Mouse (Mus musculus) neural tube, embryonic 14.5 days (tissue): ENCODE measurements around the gene Adamts1. TPM values are rescaled to one million over a fixed set of nuclear protein-coding genes. Genes with fewer than 3 reads are reported as not detected.

Experiments
- ATAC-seq: fragments of 200-750 bp; cut with Nextera tagmentation; 2 replicates; pipeline ENCODE4 v1.8.0; 2017; ENCODE audit warnings: low read depth, mild to moderate bottlenecking, moderate TSS enrichment, moderate library complexity
- H3K27ac ChIP-seq: fragments of 300-500 bp; sonication (generic); 2 replicates; pipeline ENCODE4 v1.5.1; 2014; ENCODE audit warnings: low read depth, mild to moderate bottlenecking, control low read depth, low read length, moderate library complexity, mixed read lengths
- H3K27me3 ChIP-seq: fragments of 300-500 bp; sonication (generic); 2 replicates; pipeline ENCODE4 v1.6.1; 2014; ENCODE audit warnings: low read length; ENCODE audit not compliant: control insufficient read depth, insufficient read depth
- H3K36me3 ChIP-seq: fragments of 300-500 bp; sonication (generic); 2 replicates; pipeline ENCODE4 v1.6.1; 2014; ENCODE audit warnings: low read length, mixed read lengths; ENCODE audit not compliant: control insufficient read depth, insufficient read depth
- H3K4me1 ChIP-seq: fragments of 300-500 bp; sonication (generic); 2 replicates; pipeline ENCODE4 v1.6.1; 2014; ENCODE audit warnings: low read length; ENCODE audit not compliant: control insufficient read depth, insufficient read depth
- H3K4me2 ChIP-seq: fragments of 300-500 bp; sonication (generic); 2 replicates; pipeline ENCODE4 v1.6.1; 2014; ENCODE audit warnings: mild to moderate bottlenecking, low read depth, low read length, control low read depth
- H3K4me3 ChIP-seq: fragments of 300-500 bp; sonication (generic); 2 replicates; pipeline ENCODE4 v1.5.1; 2014; ENCODE audit warnings: low read depth, low read length, control low read depth, mixed read lengths
- H3K9ac ChIP-seq: fragments of 300-500 bp; sonication (generic); replicated peaks from 2 replicates; pipeline ENCODE4 v1.6.1; 2014; ENCODE audit warnings: low read depth, mild to moderate bottlenecking, control low read depth, low read length, mixed read lengths
- H3K9me3 ChIP-seq: fragments of 300-500 bp; sonication (generic); 2 replicates; pipeline ENCODE4 v1.6.1; 2016; ENCODE audit warnings: low read length; ENCODE audit not compliant: control insufficient read depth
- WGBS: fragments of 180-500 bp; shearing (Covaris S2); extraction: QIAGEN DNeasy Blood & Tissue Kit; methylation state at CpG from one replicate; pipeline ENCODE4 v1.1.7; 2014; 5-methylcytosine and 5-hydroxymethylcytosine counted together
- polyA plus RNA-seq: library from polyadenylated mRNA; unstranded; fragments of >200 nt; fragmentation: Nextera tagmentation; extraction: Ambion mirVana; gene quantifications from 2 replicates; pipeline ENCODE4 v1.2.1, GENCODE M21; 2014

The Adamts1 gene
- polyA plus RNA-seq, 1 experiment from 2014 or later = 2.8 TPM

DNA sequence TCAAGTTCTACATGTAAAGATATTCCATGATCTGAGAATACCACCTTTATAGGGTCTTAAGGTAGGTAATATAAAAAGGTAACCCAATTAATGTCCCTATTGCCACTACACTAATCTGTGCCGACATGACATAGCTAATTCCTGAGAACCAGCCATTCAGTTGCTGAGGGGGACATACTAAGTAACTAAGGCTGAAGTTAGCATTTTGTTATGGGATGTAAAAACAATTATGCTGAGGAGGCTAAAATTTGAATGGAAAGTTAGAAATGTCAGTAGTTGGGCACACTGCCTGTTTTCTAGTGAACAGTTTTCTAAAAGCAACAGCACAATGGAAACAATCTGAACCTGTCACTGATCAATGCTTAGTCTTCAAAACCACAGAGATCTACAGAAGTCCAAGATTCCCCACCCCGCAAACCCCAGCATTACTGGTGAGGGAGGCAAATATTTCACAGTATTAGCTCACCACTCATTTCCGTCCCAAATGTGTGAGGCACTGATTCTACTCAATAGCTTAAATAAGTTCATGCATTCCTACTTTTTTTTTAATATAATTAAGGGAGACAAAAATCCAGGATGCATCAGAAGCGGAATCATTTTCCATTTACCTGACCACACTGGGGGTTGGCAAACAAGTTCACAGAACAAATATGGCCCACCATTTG is 9.6 kb downstream of the Adamts1 start:
- H3K27me3 ChIP-seq = no peaks in the 10 kb centered on the region
- H3K9me3 ChIP-seq = no peaks in the 10 kb centered on the region
- no peaks in the 10 kb centered on the region for H3K36me3 ChIP-seq
- H3K9ac ChIP-seq = no peak overlapping the region
- no peak for ATAC-seq
- H3K4me2 ChIP-seq = no peak overlapping the region
- 92% methylated on average over 4 of the region's 4 CpGs for WGBS
- H3K27ac ChIP-seq = no peak overlapping the region
- H3K4me1 ChIP-seq = no peaks in the 10 kb centered on the region
- no peak overlapping the region for H3K4me3 ChIP-seq

DNA sequence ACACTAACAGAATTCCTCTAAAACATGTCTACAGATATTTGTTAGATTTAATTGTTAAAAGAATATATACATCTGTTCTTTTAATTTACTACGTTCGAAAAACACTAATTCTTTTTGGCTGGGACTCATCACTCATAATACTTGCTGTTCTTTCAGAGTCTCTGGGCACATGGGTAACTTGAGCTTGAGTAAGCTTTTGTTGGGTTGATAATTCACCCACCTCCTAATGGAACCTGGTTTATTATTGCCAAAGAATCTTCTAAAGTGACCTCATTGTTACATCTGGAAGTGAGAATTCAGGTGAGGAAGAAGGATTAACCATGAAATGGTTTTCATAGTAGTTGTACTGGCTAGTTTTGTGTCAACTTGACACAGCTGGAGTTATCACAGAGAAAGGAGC is 21.8 kb downstream of the Adamts1 start:
- no peaks in the 10 kb centered on the region for H3K9me3 ChIP-seq
- no peaks in the 10 kb centered on the region for H3K27me3 ChIP-seq
- H3K4me3 ChIP-seq = no peak overlapping the region
- H3K4me2 ChIP-seq = no peak overlapping the region
- H3K27ac ChIP-seq = no peak overlapping the region
- ATAC-seq = no peak
- no peak overlapping the region for H3K9ac ChIP-seq
- no peaks in the 10 kb centered on the region for H3K36me3 ChIP-seq
- 88% methylated on average over 2 of the region's 2 CpGs for WGBS
- H3K4me1 ChIP-seq = no peaks in the 10 kb centered on the region

DNA sequence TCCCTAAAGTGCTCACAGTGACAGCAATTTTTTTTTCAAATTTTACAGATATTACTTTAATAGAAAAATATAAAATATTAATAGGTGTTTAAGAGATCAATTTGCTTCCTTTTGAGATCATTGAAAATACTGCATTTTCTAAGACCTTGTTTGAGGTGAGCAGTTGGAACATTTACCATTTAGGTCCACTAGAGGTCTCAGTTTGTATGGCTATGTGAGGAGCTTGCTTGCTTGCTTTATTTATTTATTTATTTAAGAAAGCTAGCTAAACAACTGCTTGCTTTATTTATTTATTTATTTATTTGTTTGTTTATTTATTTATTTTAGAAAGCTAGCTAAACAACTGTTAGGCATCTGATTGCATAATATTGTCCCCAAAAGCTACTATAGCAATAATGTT is 23.1 kb downstream of the Adamts1 start:
- no peak overlapping the region for H3K4me2 ChIP-seq
- H3K4me3 ChIP-seq = no peak overlapping the region
- no peaks in the 10 kb centered on the region for H3K36me3 ChIP-seq
- H3K9me3 ChIP-seq = no peaks in the 10 kb centered on the region
- H3K9ac ChIP-seq = no peak overlapping the region
- H3K4me1 ChIP-seq = no peaks in the 10 kb centered on the region
- peak; percentile 91; the same call in 1 of the 2 replicates for ATAC-seq
- no peak overlapping the region for H3K27ac ChIP-seq
- no peaks in the 10 kb centered on the region for H3K27me3 ChIP-seq

DNA sequence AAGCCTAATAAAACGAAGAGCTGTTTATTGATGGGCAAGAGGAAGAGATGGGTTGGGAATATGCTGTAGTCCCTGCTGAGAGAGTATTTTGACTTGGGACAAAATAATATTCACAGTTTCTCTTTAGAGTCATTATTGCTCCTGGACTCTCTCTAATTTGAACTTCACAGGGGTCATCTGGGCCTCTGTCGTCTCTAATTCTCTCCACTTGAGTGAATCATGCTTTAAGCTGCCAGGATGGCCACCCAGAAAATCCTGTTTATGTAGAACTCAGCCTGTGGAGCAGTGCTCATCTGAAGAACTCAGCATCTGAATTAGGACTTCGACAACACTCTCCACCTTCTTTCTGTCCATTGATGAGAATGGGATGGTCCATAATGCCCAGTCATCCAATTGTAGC is 30.6 kb downstream of the Adamts1 start:
- no peaks in the 10 kb centered on the region for H3K27me3 ChIP-seq
- no peak overlapping the region for H3K9ac ChIP-seq
- no peaks in the 10 kb centered on the region for H3K4me1 ChIP-seq
- no peaks in the 10 kb centered on the region for H3K36me3 ChIP-seq
- ATAC-seq = no peak
- H3K9me3 ChIP-seq = no peaks in the 10 kb centered on the region
- no peak overlapping the region for H3K4me3 ChIP-seq
- H3K4me2 ChIP-seq = no peak overlapping the region
- 85% methylated on average over 3 of the region's 3 CpGs for WGBS
- H3K27ac ChIP-seq = no peak overlapping the region

- ATAC-seq = no peak
- Histone ChIP-seq H3K36me3 (no peaks in the 10 kb centered on the region), H3K27ac (no peak overlapping the region), H3K9me3 (no peaks in the 10 kb centered on the region), H3K9ac (no peak overlapping the region), H3K4me2 (no peak overlapping the region), H3K4me3 (no peak overlapping the region), H3K27me3 (no peaks in the 10 kb centered on the region), H3K4me1 (no peaks in the 10 kb centered on the region)
- 61% methylated on average over 4 of the region's 4 CpGs for WGBS
Measured at GRCm38 (mm10) chr16:85767341-85767740, 35.6 kb downstream of the Adamts1 start.

DNA sequence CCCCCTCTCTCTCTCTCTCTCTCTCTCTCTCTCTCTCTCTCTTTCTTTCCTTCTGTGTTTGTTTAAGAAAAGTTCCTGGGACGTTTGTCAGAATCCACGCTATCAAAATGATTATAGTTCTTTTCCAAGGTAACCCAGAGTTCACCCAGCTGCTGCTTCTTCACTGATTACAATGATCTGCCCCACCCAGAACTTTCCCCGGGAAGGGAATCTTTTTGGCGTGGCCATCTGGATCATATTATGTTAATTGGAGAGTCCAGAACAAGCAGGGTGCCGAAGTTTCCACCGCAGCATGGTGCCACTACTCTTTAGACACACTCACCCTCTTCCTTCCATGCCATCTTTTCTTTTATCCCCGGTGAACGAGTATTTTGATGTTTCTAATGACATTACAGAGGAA is 37.2 kb downstream of the Adamts1 start:
- no peaks in the 10 kb centered on the region for H3K4me1 ChIP-seq
- no peak for ATAC-seq
- 74% methylated on average over 8 of the region's 8 CpGs for WGBS
- no peaks in the 10 kb centered on the region for H3K27me3 ChIP-seq
- H3K9me3 ChIP-seq = no peaks in the 10 kb centered on the region
- H3K4me3 ChIP-seq = no peak overlapping the region
- H3K9ac ChIP-seq = no peak overlapping the region
- H3K36me3 ChIP-seq = no peaks in the 10 kb centered on the region
- H3K4me2 ChIP-seq = no peak overlapping the region
- no peak overlapping the region for H3K27ac ChIP-seq

- no peak overlapping the region for H3K4me2 ChIP-seq
- WGBS = 89% methylated on average over 6 of the region's 6 CpGs
- H3K9ac ChIP-seq = no peak overlapping the region
- no peaks in the 10 kb centered on the region for H3K9me3 ChIP-seq
- no peaks in the 10 kb centered on the region for H3K36me3 ChIP-seq
- no peak overlapping the region for H3K27ac ChIP-seq
- no peak for ATAC-seq
- H3K4me1 ChIP-seq = no peaks in the 10 kb centered on the region
- no peaks in the 10 kb centered on the region for H3K27me3 ChIP-seq
- no peak overlapping the region for H3K4me3 ChIP-seq
Measured at GRCm38 (mm10) chr16:85765167-85765566, 37.7 kb downstream of the Adamts1 start.

- 85% methylated on average over 10 of the region's 10 CpGs for WGBS
- Histone ChIP-seq H3K27ac (no peak overlapping the region), H3K4me2 (no peak overlapping the region), H3K4me1 (no peaks in the 10 kb centered on the region), H3K9ac (no peak overlapping the region), H3K9me3 (no peaks in the 10 kb centered on the region), H3K36me3 (no peaks in the 10 kb centered on the region), H3K27me3 (no peaks in the 10 kb centered on the region), H3K4me3 (no peak overlapping the region)
- no peak for ATAC-seq
Measured at GRCm38 (mm10) chr16:85762052-85762665, 40.8 kb downstream of the Adamts1 start.

DNA sequence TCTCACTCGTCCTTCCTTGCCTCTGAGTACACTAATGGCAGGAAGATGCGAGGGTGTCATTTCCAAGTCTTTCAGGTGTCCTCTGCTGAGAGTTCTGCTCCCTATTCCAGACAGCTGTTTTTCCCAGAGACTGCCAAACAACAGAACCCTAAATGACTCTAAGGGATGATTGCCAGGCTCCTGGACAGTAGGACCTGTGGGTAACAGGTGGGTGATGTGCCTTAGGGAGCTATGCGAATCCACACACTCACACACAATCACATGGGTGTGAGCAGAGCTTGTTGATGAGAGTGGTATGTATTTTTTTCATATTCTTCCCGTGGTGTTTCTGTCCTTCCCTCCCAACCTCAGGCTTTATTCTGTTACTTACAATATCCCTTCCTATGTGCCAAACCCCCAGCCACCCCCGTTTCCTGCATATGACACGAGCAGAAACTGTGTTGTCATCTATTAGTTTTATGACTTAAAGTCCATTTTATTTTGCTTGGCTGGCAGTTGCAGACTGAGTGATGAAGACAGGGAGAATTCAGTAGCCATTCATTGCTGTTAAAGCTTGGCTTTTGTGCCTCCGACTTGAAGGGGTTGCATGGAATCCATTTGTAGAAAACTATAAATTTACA is 41.8 kb downstream of the Adamts1 start:
- 84% methylated on average over 7 of the region's 7 CpGs for WGBS
- Histone ChIP-seq H3K9ac (no peak overlapping the region), H3K27me3 (no peaks in the 10 kb centered on the region), H3K4me1 (no peaks in the 10 kb centered on the region; the same call in 1 of the 2 replicates), H3K27ac (no peak overlapping the region), H3K9me3 (no peaks in the 10 kb centered on the region), H3K36me3 (no peaks in the 10 kb centered on the region), H3K4me2 (no peak overlapping the region), H3K4me3 (no peak overlapping the region)
- ATAC-seq = no peak
